Mouse (Mus musculus) right cerebral cortex, postnatal 10 days (tissue): ENCODE data around the gene S100a3.

ENCODE experiments used
- DNase-seq, 2 experiments: peaks; one replicate each; pipeline ENCODE4 v3.0.0; 2021; ENCODE audit warnings: low spot score in 2 of 2

S100a3 gene

DNA sequence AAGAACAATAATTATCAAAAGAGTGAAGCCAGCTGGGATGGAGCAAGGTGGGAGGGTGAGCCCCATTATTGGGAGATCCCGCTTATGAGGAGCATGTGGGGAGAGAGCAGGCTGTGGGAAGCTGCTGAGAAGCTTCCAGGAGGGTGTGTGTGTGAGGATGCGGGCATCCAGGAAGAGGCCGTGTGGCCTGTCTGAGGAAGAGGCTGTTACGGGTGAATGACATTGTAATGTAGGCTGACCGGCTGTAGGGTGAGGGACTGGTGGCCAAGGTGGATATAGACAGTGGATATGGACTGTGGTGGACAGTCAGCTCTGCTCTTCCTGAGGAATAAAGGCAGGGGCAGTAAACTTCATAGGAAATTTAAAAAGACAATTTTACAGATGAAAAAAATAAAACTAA, 65.1 kb downstream of the S100a3 start:
- DNase-seq, result no peak

DNA sequence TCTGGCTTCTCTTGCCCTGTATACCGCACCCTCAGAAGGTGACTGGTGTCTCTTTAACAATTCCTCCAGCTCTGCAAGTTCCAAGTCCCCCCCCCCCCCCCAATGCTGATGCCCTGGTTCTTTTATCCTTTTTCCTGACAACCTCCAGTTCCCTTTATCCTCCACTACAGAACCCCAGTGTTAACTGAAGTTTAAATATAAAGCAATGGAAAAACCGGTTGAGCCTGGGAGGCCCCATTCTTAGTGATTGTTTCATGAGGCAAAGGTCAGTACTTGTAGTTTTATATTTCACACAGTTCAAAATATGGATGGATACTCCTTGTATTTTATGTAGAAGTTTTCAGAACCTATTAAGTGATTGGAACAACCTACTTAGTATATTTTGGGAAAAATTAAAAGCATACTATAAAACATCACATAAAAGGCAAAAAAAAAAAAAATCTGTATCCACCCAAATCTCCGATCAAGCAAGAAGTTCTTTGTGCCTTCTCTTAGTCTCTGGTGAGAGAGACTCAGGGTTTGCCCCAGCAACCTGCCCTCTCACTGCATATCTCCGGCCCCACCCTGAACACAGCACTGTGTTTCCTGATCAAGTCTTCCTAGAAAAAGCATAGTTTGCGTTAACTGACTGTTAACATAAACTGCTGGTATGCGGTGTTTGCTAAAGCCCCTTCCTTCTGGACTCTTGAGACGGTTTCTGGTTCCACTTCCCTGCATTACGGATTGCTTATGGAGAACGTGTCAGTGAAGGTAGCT, 66.1 kb downstream of the S100a3 start:
- DNase-seq, result peak in 1 of 2 experiments; percentile 10

DNA sequence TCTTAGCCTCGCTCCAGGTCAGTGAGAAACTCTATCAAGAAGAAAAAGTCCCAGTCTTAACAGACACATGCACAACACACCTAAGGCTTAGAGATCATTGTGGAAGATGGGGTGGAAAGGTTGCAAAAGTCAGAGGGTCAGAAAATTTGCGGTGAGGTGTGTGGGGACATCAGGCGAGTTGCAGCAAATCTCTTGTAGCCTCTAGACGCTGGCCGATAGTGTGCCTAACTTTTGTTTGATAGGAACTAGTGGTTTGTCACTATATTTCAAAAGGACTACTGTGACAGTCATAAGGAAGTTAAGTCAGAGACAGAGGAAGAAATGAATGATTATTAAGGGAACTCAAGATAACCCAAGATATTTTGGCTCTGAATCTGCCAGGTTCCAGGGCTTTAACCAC, 67.0 kb downstream of the S100a3 start:
- DNase-seq, result peak in 1 of 2 experiments; percentile 14

DNA sequence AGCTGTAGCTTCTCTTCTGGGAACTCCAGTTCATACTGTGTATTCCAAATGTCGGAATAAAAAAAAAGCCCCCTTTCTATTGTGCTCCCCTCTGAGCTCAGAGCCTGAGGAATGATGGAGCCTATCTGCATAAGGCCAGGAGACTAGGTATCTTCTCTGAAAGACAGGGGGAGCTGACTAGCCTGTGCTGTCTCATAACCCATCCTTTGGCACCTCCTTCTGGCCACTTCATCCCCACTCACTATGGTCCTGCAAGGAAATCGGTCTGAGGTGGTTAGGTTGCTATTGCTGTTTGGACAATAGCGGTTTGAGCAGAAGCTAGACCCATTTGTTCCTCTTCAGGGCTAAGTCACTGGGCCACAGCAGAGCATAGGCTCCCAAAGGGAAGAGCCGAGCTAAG, 67.4 kb downstream of the S100a3 start:
- peak in 1 of 2 experiments; percentile 45 for DNase-seq

DNA sequence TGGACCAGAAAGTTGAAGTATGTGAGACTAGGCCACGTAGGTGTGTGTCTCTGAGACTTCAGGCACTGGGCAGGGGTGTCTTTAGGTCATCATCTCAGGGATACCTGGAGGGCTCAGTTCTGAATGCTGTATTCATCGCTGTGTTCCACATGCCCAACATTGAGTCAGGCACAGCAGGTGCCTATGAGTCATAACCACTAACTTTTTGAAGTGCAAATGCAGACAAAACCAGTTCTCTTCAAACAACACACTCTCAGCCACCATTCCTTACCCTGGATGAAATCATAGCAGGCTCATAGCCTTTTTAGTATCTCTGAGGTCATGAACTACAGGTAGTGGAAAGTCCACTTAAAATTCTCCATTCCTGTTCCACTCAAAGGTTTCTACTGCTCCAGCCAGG, 68.9 kb downstream of the S100a3 start:
- peak in 1 of 2 experiments; percentile 5 for DNase-seq

DNA sequence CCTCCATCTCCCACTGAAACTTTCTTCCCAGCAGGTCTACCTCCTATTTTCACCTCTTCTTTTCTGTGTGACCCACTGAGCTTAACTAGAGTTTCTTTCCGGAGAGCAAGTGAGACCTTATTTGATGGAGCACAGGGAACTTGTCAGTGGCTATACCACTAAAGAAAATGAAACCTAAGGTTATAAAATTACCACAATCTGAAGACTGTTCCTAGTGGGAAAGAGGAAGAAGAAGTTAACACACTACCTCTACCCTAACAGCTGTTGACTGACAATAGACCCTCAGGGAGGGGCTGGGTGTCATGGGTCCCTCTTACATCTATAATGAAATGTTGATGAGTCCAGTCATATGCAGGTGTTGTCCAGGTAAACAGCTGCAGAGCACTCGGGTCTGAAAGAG, 71.6 kb downstream of the S100a3 start:
- DNase-seq, result no peak

DNA sequence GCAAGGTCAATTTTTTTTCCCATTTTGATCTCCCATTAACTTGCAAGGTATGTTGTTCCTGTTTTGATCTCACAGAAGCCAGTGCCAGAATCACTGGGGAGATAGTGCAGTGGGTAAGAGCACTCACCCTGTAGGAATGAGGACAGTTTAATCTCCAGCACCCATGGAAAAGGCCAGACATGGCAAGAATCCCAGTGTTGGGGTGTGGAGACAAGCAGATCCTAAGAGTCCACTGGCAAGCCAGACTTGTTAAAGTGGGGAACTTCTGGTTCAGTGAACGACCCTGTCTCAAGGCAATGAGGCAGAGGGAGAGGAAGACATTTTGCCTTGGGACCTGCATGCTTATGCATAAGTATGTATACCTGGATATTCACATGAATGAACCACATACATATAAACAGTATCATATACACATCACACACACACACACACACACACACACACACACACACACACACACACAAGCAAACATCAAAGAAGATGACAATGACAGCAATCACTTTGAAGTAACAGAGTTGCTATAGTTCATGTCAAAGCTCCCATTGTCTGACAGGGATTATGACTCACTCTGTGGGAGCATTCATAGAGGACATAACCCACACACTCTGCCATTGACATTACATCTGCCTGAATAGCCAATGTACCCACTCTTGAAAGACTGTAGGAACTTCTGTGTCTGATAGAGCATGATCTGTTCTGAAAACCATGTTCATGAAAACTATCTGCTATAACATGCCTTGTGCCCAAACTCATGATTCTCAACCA, 78.3 kb downstream of the S100a3 start:
- no peak for DNase-seq

DNA sequence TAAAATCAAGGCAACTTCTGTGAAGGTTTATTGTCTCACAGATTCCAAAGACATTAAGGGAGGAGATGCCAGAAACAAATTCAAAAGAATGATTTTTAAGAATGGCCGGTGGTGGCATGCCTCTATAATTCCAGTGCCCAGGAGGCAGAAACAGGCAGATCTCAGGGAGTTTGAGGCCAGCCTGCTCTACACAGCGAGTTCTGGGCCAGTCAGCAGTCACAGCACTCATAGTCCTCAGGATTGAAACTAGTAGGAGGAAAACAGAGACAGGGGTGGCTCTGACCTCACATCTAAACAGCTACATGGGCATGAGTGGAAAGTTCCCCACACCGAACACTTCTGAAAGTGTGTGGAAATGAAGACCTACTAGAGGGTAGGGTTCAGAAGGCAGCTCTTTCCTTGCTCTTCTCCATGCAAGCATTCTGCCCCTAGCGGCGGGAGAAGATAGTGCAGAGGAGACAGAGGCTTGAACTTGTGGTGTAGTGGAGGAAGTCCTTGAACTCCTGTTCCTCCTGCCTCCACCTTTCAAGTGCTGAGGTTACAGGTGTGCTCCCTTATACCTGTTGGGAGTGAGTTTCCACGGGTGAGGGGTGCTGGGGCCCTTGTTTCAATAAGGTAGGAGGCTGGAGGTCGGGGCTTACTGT, 79.3 kb downstream of the S100a3 start:
- DNase-seq, result no peak

DNA sequence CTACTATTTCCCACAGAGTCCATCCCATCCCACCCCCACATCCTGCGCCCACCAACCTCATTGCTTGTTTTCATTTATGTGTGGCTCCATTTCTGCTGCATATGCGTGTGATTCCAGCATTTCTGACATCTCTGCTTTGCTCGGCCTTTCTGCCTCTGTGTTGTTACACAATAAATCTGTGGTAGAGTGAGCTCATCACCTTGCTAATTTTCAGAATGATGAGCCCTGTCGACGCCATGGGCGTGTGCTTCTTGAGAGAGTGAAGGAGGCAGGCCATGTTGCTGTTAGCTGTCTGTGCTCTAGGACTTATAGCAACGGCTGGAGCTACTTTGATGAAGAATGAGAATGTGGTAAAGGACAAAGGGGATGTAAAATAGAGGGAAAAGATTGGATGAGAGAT, 80.6 kb downstream of the S100a3 start:
- DNase-seq, result no peak

DNA sequence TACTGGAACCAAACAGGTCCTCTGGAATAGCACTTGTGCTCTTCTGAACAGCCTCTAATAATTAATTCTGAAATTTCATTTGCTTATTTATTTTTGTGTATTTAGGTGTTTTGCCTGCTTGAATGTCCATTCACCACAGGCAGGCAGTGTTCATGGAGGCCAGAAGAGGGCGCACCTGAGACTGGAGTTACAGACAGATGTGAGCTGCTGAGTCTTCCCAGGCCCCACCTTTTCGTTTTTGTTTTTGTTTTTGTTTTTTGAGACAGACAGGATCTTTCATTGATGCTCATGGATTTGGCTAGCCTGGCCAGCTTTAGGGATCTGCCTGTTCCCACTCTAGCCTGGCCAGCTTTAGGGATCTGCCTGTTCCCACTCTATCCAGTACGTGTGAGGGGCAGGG, 83.8 kb downstream of the S100a3 start:
- DNase-seq, result peak in 1 of 2 experiments; percentile 42

DNA sequence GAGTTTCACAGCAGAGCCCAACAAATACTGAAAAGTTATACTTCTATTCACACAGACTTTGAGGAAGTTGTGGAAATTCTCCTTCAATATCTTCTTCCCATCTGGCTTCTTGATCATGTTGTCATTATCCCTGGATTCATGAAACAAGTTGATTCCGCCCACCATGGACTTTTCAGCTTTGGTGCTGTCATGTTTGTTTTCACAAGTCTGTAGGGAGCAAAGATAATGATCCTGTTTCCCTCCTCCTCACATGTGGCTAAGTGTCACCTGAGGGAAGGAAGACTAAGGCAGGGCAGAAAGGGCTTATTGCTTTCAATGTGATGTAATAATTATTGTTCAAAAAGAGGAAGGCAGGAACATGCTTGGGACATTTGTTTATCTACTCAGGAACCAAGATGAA, 86.9 kb downstream of the S100a3 start:
- DNase-seq, result no peak

DNA sequence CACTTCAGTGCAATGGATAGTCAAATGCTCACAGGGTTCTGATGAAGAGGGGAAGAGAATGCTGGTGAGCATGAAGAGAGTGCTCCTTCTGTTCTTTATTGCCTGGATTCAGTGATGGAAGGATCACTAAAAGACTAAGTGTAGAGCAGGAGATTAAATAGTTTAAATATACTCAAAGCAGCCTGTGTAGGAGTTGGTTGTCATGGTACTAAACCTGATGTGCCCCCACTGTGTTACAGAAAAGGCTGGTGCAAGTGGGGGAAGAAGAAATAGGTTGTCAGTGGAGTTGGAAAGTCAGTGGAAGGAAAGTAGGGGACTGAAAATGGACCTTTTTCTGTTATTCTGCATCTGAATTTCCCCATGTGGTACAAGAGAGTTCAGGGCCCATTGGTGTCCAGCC, 88.6 kb downstream of the S100a3 start:
- DNase-seq, result peak in 1 of 2 experiments; percentile 40

DNA sequence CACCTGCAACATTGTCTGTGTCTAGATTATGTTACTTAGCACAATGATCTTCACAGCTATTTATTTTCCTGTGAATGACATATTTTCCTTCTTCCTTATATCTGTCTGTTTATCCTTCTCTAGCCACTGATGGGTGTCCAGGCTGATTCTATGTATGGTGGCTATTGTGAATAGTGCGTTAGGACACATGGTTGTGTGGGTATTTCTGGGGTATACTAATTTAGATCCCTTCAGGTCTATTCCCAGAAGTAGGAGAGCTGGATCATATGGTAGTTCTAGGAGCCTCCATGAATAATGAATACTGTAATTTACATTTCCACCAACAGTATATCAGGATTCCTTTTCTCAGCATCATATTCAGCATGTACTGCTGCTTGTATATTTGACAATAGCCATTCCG, 89.5 kb downstream of the S100a3 start:
- DNase-seq, result no peak
